Mouse (Mus musculus) A20 (cell line): ENCODE measurements at regions not wholly inside any gene's neighbourhood (a gene's known extent, or its start where the extent isn't known, plus 50 kb on each side); places are given as distances from the start of the nearest gene placed in this dataset.

Experiments
- DNase-seq: peaks from one replicate; pipeline ENCODE4 v3.0.0-alpha.2; 2011; ENCODE audit warnings: low read depth, low spot score

DNA sequence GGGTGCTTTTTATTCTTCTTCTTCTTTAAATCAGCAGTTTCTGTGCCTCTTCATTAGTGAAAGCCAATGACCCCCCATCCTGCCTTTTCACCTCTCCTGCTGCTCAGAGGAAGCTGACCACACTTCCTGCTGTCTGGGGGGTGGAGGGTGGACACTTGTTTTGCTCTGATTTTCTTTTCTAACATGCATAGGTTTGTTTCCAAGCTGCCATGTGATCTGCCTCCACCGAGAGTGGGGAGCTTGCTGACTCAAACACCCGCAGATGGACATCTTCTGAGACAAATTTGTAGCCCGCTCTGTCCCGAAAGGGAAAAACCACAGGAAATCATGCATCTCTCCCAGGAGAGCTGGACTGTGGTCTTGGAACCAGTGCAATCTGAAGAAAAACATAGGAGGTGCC is 141.3 kb downstream of the Gm826 start:
- DNase-seq, result no peak

DNA sequence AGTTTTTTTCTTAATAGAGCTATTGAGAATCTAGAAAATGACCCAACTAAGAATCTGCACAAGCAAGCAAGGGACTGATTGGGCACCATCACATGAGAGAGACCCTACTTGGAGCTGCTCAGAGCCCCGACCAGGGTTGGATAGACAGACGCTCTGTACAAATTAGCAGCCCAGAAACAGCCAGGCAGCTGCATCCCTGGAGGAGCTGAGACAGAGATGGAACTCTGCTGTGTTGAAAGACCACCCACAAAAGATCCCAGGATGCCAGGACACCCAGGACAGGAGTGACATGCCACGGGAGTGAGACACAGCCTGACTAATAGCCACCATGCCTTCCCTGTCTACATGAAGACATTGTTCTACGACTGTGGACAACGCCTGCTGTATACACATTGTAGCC is 147.9 kb downstream of the Gm826 start:
- DNase-seq, result no peak

- peak; percentile 3 for DNase-seq
These were observed 162.9 kb downstream of the Gm826 start for GRCm38 (mm10) chr2:160170975-160171515.

GRCm38 (mm10) chr2:160158599-160159261 is 175.2 kb downstream of the Gm826 start:
- no peak for DNase-seq

DNA sequence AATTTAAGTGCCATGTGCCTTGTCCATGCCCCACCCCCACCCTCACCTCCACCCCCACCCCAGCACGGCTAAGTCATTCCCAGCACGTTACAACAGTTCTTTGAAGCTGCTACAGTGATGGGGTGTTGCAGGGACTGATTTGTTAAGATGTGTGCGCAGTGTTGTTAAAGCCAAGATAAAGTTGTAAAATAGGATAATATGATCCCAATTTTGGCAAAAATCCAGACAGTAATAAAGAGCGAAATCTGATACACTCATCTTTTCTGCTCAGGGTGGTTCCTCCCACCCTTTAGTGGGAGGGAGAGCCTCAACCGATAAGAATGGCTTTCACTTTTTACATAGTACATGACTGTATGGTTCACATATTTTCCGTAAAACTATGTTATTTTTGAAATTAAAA is 180.2 kb downstream of the Gm826 start:
- DNase-seq, result no peak

DNA sequence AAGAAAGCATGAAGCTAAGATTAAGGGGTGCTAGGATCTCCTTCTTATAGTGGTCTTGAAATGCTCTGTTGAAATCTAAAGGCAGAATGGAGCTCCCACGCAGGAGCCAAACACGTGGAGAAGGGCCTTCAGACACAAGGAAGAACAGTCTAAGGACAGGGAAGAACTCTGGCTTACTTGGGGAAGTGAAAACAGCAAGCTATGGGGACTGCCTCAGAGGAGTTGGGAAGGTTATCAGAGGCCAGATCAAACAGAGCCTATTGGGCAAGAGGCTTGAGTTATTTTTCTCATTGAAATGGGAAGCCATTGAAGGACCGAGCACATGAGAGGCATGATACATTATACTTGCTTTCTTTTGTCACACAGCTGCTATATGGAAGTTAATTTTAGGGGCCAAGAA is 181.9 kb downstream of the Gm826 start:
- DNase-seq, result no peak

DNA sequence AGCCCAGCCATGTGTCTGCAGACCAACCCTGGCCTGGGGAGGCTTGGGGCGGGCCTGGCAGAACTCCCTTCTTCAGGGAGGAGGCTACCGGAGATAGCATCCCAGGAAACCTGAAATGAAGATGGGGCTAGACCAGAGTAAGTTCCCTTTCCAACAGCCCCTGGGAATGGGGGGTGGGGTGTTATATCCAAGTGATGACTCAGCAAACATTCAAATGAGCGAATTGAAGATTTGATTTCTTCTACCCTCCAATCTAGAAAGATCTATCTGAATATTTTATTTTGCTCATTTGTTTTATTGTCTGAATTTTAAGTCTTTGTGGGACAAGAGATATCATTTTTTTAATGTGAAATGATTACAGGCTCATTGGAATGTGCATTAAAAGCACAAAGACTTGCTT is 185.0 kb downstream of the Gm826 start:
- no peak for DNase-seq

DNA sequence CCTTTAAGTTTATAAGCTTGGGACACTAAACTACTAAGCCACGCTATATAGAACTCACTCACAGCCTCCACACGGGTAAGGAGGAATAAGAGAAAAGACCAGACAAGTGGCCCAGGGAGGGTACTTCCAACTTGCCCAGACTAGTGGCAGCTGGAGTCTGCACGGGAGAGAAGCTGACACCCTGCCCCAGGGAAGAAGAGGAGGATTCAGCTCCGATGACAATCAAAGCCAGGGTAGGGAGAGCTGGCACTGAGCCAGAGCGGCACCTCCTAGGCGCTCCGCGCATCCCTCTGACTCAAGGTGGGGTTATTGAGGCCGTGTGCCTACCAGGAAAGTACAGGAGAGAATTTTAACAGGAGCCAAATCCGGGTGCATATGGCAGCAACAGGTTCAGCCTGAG is 185.4 kb downstream of the Gm826 start:
- no peak for DNase-seq

GRCm38 (mm10) chr2:160148031-160148430 is 185.9 kb downstream of the Gm826 start:
- DNase-seq, result no peak

GRCm38 (mm10) chr2:160140166-160140740 is 193.7 kb downstream of the Gm826 start:
- no peak for DNase-seq

GRCm38 (mm10) chr2:160138091-160138490 is 195.9 kb downstream of the Gm826 start:
- no peak for DNase-seq

DNA sequence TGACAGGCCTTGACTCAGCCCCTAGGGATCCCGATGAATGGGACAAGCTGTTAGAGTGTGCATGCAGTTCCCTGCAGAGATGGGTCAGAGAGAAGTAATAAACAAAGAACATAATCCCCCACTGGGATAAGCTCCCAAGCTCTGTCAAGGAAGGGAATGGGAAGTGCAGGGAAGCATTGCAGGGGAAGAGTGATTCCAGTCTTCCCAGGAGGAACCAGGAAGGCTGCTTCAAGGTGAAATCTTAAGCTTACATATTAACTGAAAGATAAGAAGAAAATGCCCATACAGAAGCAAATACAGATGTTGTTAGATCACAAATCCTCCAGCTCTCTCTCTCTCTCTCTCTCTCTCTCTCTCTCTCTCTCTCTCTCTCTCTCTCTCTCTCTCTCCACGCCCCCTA is 202.2 kb downstream of the Gm826 start:
- DNase-seq, result no peak

GRCm38 (mm10) chr2:160131386-160131785 is 202.6 kb downstream of the Gm826 start:
- no peak for DNase-seq

- DNase-seq, result no peak
These were observed 216.8 kb downstream of the Gm826 start for GRCm38 (mm10) chr2:160117148-160117547.

DNA sequence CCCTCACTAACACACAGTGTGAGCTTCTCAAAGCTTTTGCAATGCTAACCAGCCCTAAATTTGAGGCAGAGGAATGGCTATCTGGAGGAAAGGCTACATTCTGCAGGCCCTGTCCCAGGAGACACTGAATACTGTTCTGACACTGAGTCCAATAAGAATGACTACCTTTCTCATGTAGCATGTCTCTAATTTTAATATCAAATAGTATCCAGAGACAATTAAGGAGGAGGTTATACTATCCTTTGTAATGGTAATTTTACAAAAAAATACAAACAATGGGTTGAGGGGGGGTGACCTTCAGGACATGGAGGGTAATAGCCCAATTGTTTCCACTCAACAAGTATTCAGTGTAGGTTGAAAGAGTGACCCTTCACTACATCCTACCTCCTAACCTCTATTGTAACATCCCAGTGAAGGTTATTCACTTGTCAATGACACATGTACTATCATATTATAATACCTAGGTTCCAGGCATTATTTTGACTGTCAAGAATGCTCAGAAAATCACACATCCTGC is 222.7 kb downstream of the Gm826 start:
- DNase-seq, result no peak

DNA sequence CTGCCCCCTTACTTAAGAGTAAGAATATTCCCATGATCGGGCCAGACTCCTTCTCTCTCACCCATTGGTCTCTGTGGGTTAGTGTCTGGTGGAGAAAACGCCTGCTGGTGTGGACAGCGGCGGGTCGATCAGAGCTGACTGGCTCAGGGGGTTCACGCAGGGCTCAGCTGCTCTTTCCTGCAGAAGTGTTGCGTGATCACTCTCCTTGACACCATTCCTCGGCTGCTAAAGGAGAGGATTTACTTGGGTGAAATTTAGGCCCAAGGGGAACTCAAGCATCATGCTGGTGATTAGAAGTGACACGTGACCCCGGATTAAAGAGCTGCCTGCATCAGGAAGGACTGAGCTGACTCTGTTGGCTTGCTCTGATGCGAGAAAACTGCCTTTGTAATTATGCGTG is 240.9 kb downstream of the Gm826 start:
- no peak for DNase-seq

DNA sequence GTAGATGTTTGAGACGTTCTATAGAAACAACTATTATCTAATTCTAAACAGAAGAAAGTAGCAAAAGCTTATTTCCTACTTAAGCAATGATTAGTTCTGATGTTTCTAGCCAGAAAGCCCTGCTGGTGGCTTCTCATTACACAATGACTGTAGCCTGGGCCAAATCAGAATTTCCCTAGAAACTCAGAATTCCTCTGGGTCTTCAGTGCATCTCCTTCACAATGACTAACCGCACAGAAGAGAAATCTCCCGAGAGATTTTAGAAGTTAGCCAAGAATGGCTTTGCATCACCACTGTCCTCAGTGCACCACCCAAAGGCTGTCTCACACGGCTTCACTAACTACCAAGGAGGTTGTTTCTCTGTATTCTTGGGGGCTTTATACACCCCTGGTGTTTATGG is 248.0 kb downstream of the Gm826 start:
- DNase-seq, result no peak

- no peak for DNase-seq
These were observed 250.3 kb downstream of the Gm826 start for GRCm38 (mm10) chr2:160083674-160084073.

- DNase-seq, result no peak
These were observed 251.8 kb downstream of the Gm826 start for GRCm38 (mm10) chr2:160082106-160082653.

DNA sequence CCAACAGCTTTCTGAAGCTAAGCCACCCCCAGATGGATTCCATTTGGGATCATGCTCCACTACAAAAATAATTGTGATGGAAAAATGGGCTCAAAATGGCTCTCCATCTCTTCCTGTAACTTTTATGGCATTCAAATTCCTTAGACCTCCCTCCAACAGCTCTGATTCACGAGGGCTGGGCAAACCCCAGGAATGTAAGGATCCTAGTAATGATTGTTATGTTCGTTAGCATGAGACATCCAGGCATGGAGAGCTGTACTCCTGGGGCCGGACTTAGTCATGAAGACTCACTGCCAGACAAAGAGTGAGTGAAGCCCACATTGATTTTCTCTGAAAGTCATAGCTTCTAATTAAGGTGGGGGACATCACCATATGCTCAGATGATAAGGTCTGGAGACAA is 258.3 kb downstream of the Gm826 start:
- DNase-seq, result no peak

- DNase-seq, result no peak
These were observed 263.5 kb downstream of the Gm826 start for GRCm38 (mm10) chr2:160070441-160070840.

DNA sequence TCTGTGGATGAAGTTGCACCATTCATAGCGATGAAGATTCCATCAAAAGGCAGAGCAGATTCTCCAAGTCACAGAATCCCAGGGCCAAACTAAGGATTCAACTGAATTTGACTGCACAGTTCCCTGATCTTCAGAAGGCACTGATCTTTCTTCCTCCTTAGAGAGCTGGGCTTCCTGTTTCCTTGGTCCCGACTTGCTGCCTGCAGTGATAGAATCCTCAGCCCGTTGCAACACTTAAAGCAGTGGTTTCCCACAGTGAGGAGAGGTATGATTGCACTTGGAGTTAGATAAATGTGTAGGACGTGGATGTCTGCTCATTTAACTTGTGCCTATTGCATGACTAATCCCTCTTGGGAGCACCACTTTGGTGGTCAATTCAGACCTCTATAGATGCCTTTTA is 265.2 kb downstream of the Gm826 start:
- DNase-seq, result no peak

GRCm38 (mm10) chr2:160067904-160068303 is 266.1 kb downstream of the Gm826 start:
- DNase-seq, result no peak
